Mouse (Mus musculus) gastrocnemius, postnatal 14 days (tissue): Measurements from ENCODE around the gene Iba57. TPM values are rescaled to one million over a fixed set of nuclear protein-coding genes. Genes with fewer than 3 reads are reported as not detected.
A peak's percentile ranks its signal among the peaks of the same experiment; 100 is the strongest.
"Not testable (repeated sequence)": the region's sequence is repeated elsewhere in the genome, so short reads cannot be mapped to it uniquely, and the experiment has no call there.

Experiments
- DNase-seq: peaks from one replicate; pipeline ENCODE4 v3.0.0; 2021; ENCODE audit warnings: mixed read lengths
- intact Hi-C: fragments of 180-260 bp; cut with DNase I; formaldehyde crosslinking; loops from one replicate; pipeline ENCODE4 v1.15.1; 2025; ENCODE audit warnings: low total_unique reads
- long read RNA-seq, 2 experiments: library from polyadenylated mRNA; stranded (forward); transcript quantifications; one replicate each; pipeline ENCODE4 v2.0.0; 2021
- total RNA-seq, 2 experiments: library from RNA; stranded (reverse); gene quantifications; 2 replicates each; pipeline ENCODE4 v1.2.3; 2021

Iba57 gene
- total RNA-seq: 10 to 100 TPM in 1 of 2 experiments, 1 to 10 TPM in 1; 7.7 to 10.6 TPM
- long read RNA-seq, experiment 1, full-length matches to known transcripts: 2 of 8 reads
- long read RNA-seq, experiment 1, partial matches to known transcripts: 3 of 8 reads
- long read RNA-seq, experiment 1, other reads (novel, unspliced or antisense): 3 of 8 reads
- long read RNA-seq, experiment 2, full-length matches to known transcripts: 8 of 10 reads
- long read RNA-seq, experiment 2, partial matches to known transcripts: 1 of 10 reads
- long read RNA-seq, experiment 2, other reads (novel, unspliced or antisense): 1 of 10 reads

DNA sequence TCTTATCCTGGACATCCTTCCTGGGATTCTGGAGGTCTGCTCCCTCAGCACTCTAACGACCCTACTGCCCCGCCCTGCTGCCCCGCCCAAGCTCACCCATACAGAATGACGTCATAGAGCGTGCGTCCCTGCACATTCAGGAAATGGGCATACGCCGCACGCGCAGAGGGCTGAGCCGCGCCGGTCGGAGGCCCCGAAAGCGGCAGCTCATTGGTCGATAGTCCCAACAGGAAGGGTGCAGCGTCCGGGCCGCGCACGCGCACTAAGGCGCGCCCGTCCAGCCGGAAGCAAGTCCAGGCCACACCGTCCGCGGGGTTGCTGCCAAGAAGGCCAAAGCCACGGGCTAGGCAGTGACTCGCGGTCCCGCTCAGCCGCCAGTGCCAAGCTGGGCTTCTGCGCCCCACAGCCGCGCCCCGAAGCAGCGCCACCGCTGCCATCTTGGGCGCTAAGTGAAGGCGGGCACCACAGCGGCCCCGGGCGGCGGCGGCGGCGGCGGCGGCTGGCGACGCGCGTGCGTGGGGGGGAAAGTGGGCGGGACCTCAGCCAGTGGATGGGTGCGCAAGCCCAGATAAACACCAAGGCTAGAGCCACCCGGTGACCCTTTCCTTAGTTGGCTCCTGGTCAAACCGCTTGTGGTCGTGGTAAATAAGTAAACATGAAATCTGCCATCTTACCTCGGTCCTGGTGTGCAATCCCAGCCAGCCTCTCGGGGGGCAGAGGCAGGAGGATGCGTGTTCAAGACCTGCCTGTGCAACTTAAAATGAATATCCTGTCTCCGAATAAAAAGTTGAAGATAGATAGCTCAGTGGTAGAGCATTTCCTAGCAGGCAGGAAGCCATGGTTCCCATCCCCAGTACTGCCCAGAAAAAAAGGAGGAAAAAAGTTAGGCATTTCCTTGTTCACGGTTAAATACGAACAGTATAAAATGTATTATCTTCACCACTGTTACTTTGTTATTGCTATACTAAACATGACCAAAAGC is at the start of gene Iba57:
Gene Iba57 (minus strand): TSS at position 485 of the 982 bp plus-strand sequence.
- peak; percentile 96 for DNase-seq
- intact Hi-C loops: no loop called here

DNA sequence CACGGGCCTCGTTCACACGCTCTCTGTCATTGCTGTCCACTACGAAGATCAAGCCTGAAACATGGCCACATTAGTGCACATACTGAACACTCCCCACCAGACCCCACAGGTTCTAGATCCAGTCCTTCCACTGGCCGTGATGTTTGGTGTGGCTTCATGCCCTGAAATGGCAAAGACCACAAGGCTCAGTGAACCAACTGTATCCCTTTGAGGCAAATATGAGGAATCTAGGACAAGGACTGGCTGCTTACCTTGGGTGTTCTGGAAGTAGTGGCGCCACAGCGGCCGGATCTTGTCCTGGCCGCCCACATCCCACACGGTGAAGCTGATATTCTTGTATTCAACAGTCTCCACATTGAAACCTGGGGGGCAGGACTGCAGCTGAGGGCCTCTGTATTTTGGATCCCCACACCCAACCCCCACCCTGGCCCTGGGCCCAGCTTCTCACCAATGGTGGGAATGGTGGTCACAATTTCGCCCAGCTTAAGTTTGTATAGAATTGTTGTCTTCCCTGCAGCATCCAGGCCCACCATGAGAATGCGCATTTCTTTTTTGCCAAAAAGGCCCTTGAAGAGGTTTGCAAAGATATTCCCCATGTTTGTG is 49.5 kb upstream of the Iba57 start:
- DNase-seq: no peak
- intact Hi-C loops: no loop called here

GRCm38 (mm10) chr11:59212320-59212719 is 48.8 kb upstream of the Iba57 start:
- DNase-seq, intact Hi-C loops: not testable (repeated sequence)

- intact Hi-C loops, DNase-seq: not testable (repeated sequence)
Measured at GRCm38 (mm10) chr11:59211561-59211960, 48.0 kb upstream of the Iba57 start.

GRCm38 (mm10) chr11:59210020-59210419 is 46.5 kb upstream of the Iba57 start:
- intact Hi-C loops: no loop called here
- DNase-seq: no peak

DNA sequence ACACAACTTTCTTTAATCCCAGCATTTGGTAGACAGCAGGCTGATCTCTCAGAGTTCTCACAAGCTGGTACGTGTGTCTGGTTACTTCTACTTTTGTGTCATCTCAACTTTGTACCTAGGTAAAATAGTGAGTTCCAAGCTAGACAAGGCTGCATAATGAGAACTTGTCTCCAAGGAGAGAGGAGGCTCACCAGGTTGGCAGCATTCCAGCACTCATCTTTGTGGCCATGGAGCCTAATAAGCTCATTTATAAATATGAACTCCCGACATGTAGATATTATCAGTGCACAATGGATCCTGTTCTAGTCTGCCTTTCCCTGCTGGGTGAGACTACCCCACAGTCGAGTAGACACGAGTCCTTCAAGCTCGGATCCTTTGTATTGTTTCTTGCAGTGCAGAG is 46.0 kb upstream of the Iba57 start:
- intact Hi-C loops: no loop called here
- DNase-seq: no peak

DNA sequence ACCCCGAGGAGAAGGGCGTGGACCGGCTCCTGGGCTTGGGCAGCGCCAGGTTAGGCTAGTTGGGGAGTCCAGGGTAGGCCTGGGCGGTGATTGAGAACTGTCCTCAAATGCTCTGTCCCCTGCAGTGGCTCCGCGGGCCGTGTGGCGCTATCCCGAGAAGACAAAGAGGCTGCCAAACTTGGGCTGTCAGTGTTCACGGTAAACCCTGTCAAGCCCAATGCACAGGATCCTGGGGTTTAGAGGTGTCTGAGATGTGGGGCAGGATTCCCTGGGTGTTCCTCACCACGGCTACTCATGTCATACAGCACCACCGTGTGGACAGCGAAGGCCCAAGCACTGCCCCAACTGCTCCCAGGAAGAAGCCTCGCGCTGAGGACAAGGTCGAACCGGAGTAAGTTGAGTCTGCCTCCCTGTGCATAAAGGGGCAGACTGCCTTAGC is 45.5 kb upstream of the Iba57 start:
- intact Hi-C loops: no loop called here

DNA sequence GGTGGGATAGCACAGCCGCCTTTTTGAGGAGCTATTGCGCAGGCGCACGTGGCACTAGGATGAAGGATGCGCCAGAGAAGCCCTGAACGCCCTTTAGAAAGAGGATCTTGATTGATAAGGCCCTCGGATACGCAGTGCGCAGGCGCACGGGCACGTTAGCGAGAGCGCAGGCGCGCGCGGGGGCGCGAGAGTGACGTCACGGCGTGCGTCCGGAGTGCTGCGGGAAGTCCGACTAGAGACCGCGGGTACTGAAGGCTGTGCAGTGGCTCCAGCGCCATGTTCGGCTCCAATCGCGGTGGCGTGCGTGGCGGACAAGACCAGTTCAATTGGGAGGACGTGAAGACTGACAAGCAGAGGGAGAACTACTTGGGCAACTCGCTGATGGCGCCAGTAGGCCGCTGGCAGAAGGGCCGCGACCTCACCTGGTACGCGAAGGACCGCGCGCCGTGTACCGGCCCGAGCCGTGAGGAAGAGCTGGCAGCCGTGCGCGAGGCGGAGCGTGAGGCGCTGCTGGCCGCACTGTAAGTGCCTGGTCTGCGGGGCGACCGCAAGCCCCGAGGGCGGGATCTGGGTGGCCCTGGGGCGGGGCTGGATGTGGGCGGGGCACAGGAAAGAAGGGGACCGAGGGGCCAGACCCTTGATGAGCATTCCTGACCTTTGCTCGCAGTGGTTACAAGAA is 44.8 kb upstream of the Iba57 start, which contains the start of gene 2310033P09Rik:
Gene 2310033P09Rik (plus strand): TSS at position 169 of the 679 bp plus-strand sequence.
- intact Hi-C loops: no loop called here
- DNase-seq: peak; percentile 91

More for the DNA sequence above, 45.5 kb upstream of the Iba57 start:
- DNase-seq: peak; percentile 57

DNA sequence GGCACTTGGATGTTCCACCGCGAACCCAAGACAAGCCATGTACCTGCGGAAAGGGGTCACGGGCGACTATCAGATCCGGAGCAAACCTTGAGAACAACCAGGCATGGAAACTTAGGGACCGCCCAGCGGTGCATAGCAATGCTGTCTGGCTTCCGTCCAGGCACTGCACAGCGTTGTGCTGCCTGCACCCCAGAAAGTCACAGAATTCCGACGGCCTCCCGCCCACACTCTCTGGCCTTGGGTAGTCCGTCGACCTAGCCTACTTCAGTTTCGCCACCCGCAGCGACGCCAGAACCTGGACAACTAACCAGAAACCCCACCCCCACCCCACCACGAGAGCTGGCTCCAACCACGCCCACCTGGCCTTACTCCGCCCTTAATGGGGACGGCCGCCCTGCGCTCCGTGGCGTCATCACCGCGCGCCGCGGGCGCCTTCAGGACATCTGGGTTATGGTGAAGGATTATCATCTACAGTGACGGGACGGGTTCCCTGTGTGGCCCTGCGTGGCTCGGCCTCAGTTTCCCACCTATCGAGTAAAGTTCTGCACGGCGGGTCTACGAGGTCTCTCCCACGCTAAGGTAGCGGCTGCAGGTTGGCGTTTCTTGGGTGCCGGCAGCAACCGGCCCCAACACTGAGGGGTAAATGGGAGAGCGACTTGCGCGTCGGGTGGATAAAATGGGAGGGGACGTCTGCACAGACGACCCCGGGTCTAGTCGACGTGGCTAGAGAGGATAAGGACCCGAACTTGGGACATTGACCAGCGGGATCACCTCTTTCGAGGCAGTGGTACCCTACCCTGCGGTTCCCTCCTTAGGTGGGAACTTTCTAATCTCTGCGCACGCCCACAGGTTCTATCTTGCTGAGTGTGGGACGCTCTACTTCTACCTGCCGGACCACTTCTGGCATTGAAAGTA is 38.8 kb upstream of the Iba57 start, which contains the start of gene Mrpl55:
Gene Mrpl55 (plus strand): TSS at position 406 of the 915 bp plus-strand sequence.
- intact Hi-C loops: no loop called here
- peak; percentile 97 for DNase-seq

GRCm38 (mm10) chr11:59201216-59202002 is 37.9 kb upstream of the Iba57 start:
- no peak for DNase-seq
- intact Hi-C loops: no loop called here

- no peak for DNase-seq
- intact Hi-C loops: no loop called here
Measured at GRCm38 (mm10) chr11:59196230-59196629, 32.7 kb upstream of the Iba57 start.

- intact Hi-C loops: no loop called here
- DNase-seq: no peak
Measured at GRCm38 (mm10) chr11:59192059-59192386, 28.5 kb upstream of the Iba57 start, which contains the start of gene Guk1. Guk1 (minus strand) TSS chr11:59192212.

DNA sequence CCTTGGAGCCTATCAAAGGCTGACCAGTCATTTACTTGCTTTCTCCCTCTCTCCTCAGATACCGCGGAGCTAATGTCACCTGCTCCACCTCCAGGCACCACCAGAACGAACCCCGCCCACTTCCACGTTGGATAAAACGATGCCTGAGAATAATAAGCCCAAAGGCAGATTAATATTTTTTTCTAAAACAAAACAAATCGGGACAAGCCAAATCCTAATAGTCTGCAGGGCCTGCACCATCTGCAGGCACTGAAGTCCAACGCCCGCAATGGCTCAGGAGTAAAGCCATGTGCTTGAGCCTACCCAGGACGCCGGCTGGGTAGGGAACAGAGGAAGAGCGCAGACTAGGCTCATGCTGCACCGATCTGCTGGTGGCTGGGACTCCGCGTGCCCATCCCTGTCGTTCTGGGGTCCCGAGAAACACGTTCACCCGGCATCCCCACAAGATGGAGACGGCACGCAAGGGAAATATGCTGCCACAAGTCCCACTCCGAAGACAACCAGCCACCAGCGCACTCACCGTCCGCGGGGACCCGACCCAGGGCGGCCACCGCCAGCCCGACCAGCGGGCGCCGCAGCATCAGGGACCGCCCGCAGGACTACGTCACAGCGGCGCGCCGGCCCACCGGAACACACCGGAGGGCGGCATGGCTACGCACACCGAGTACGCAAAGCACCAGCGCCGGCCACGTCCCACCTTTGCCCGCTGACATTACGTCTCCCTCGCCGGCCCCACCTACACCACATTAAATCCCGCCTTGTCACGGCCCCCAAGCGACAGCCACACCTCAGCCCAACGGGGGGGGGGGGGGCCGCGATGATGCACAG is 27.9 kb upstream of the Iba57 start:
- intact Hi-C loops: no loop called here
- peak; percentile 88 for DNase-seq

DNA sequence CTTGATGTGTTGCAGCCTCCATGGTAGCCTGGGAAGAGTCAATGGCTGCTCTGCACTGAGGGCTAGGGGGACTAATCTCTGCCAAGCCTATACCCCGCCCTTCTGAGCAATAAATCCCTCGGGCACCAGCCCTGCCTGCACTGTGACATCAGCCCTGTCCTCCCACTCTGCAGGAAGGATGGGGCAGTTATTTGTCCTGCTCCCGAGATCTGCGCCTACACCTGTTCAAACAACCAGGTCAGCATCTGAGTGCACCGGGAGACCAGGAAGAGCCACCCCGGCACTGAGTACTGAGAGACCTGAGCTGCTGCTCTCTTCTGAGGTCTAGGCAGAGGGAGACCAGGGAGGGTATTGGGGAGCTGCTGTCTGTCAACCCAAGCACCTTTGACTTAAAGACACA is 24.2 kb upstream of the Iba57 start:
- intact Hi-C loops: no loop called here
- DNase-seq: no peak

- intact Hi-C loops: no loop called here
- DNase-seq: no peak
Measured at GRCm38 (mm10) chr11:59185490-59185889, 22.0 kb upstream of the Iba57 start.

- intact Hi-C loops: no loop called here
- DNase-seq: peak; percentile 65
Measured at GRCm38 (mm10) chr11:59183821-59184220, 20.3 kb upstream of the Iba57 start.

GRCm38 (mm10) chr11:59182864-59183331 is 19.4 kb upstream of the Iba57 start, which contains the start of gene Gjc2:
Gjc2 (minus strand) TSS chr11:59183213.
- intact Hi-C loops: no loop called here
- peak; percentile 74 for DNase-seq
